Mouse (Mus musculus) mouse trophoblast stem cell (cell line): Measurements from ENCODE around the gene Hrh3.

Source experiments
- in situ Hi-C, 2 experiments: fragments of 300-500 bp; cut with MseI, MboI; formaldehyde crosslinking; loops; 2 replicates in 1 of 2; 3 replicates in 1 of 2; pipeline ENCODE4 v1.15.1; 2025

Hrh3 gene

GRCm38 (mm10) chr2:180103978-180104658, at the start of gene Hrh3:
Gene Hrh3 (minus strand): TSS chr2:180104488.
- in situ Hi-C loops, result no loop called here

- in situ Hi-C loops, result loop anchor here in 1 of 2 experiments (25.0 kb wide), 1 partner anchor 289 kb away; no protein-coding TSS in a partner anchor
Observed at GRCm38 (mm10) chr2:180148551-180148950, 44.3 kb upstream of the Hrh3 start.

GRCm38 (mm10) chr2:180147379-180147778, 43.1 kb upstream of the Hrh3 start:
- in situ Hi-C loops, result loop anchor here in 1 of 2 experiments (25.0 kb wide), 1 partner anchor 290 kb away; no protein-coding TSS in a partner anchor

- in situ Hi-C loops, result loop anchor here in 1 of 2 experiments (25.0 kb wide), 1 partner anchor 291 kb away; no protein-coding TSS in a partner anchor
Observed at GRCm38 (mm10) chr2:180146091-180146490, 41.8 kb upstream of the Hrh3 start.

DNA sequence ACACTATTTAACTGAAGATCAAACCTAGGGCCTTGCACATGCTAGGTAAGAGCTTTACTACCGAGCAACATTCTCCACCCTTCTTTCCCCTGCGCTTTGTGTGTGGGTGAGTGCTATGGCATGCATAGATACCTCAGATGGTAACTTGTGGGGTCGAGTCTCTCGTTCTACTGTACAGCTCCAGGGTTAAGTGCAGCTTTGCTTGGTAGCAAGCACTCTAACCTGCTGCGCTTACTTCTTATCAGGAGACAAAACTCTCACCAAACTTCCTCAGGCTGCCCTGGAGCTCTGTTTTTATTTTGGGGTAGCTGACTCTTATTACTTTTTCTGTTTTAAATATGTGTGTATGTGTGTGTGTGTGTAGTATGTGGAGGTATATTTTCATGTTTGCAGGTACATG, 31.1 kb upstream of the Hrh3 start:
- in situ Hi-C loops, result loop anchor here in 1 of 2 experiments (25.0 kb wide), 1 partner anchor 302 kb away; no protein-coding TSS in a partner anchor

- in situ Hi-C loops, result loop anchor here in 1 of 2 experiments (25.0 kb wide), 1 partner anchor 303 kb away; no protein-coding TSS in a partner anchor
Observed at GRCm38 (mm10) chr2:180133911-180134310, 29.6 kb upstream of the Hrh3 start.

GRCm38 (mm10) chr2:180133231-180133630, 28.9 kb upstream of the Hrh3 start:
- in situ Hi-C loops, result loop anchor here in 1 of 2 experiments (25.0 kb wide), 1 partner anchor 304 kb away; no protein-coding TSS in a partner anchor

DNA sequence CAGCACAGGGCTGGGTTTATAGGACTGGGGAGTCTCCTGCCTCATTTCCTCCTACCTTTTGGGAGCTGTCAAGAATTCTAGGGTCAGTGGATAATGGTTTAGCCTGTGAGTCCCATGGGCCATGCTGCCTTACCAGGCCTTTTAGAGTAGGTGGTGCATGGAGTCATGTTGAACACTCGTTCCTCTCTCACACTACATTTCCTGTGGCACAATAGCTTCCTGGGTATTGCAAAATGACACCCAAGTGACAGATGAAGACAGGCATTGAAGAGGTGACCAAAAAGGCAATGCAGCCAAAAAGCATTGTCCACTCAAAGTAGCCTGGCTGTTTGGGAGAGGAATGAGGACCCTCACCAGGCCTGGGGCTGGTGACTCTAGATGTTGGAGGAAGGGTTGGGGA, 23.4 kb upstream of the Hrh3 start:
- in situ Hi-C loops, result loop anchor here in 1 of 2 experiments (25.0 kb wide), 1 partner anchor 310 kb away; no protein-coding TSS in a partner anchor

DNA sequence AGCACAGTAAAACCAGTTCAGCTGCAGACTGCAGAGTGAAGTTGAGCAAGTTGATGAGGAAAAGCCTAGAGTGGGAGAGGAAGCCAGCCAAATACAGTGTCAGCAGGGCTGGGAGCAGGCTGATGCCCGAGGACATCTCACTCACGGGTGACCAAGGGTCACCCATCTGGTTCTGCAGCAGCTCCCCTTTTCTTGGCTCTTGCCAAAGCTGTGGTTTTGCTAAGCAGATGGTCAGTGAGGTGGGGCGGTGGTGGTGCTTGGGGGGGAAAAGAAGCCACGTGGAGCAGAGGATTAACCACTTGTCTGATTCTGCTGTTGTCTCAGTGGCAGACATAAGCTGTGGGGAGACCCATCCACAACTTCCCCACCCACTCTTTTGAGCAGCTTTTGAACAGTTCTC, 21.9 kb upstream of the Hrh3 start:
- in situ Hi-C loops, result loop anchor here in 1 of 2 experiments (25.0 kb wide), 1 partner anchor 311 kb away; no protein-coding TSS in a partner anchor

DNA sequence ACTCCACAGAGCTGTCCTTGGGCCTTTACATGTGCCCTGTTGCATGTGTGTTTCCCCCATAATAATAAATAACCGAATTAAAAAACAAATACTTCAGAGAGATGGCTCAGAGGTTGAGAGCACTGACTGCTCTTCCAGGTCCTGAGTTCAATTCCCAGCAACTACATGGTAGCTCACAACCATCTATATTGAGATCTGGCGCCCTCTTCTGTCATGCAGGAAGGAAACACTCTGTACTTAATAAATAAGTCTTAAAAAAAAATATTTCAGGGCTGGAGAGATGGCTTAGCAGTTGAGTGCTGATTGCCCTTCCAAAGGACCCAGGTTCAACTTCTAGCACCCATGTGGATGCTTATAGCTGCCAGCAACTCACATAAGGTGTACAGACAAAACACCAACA, 19.9 kb upstream of the Hrh3 start:
- in situ Hi-C loops, result no loop called here

GRCm38 (mm10) chr2:180120292-180120761, 16.0 kb upstream of the Hrh3 start:
- in situ Hi-C loops, result no loop called here

DNA sequence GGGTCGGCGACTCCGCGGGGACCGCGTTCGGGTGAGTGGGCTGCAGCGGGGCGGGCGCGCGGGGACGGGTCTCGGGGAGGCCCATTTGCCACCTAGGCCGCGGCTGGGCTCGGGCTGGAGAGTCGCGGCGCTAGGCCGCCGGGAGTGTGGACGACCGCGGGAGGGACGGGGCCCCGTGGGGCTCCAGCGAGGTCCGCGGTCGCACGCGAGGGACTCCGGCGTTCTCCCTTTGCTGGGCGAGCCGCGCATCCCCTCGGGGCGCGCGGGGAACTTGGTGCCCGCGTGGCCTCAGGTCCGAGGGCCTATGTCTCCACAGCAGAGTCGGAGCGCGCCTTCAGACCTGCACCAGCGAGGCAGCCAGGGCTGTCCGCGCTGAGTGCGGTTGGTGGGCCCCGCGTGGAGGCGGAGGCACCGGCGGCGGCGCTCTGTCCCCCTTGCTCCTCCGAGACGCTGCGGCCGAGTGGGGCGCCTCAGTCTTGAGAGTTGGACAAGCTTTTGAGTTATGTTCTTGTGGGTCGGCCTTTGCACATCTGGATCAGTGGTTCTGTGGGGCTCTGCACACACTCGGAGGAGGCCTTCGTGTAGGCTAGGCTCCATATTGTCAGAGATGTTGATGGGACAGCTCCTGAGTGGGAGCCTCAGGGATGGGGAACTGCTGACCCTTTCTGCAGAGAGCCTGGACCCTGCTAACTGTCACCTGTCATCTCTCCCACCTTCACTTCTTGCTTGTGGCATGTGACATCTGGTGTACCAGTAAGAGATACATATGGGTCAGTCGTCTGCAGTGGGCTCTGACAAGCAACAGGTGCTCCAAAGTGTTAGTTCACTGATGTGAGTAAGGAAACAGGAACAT, 15.4 kb upstream of the Hrh3 start:
- in situ Hi-C loops, result no loop called here

- in situ Hi-C loops, result no loop called here
Observed at GRCm38 (mm10) chr2:180118661-180119438, 14.6 kb upstream of the Hrh3 start, which contains the start of gene Osbpl2. Gene Osbpl2 (plus strand): TSS chr2:180119306.

- in situ Hi-C loops, result no loop called here
Observed at GRCm38 (mm10) chr2:180117485-180118194, 13.4 kb upstream of the Hrh3 start.

DNA sequence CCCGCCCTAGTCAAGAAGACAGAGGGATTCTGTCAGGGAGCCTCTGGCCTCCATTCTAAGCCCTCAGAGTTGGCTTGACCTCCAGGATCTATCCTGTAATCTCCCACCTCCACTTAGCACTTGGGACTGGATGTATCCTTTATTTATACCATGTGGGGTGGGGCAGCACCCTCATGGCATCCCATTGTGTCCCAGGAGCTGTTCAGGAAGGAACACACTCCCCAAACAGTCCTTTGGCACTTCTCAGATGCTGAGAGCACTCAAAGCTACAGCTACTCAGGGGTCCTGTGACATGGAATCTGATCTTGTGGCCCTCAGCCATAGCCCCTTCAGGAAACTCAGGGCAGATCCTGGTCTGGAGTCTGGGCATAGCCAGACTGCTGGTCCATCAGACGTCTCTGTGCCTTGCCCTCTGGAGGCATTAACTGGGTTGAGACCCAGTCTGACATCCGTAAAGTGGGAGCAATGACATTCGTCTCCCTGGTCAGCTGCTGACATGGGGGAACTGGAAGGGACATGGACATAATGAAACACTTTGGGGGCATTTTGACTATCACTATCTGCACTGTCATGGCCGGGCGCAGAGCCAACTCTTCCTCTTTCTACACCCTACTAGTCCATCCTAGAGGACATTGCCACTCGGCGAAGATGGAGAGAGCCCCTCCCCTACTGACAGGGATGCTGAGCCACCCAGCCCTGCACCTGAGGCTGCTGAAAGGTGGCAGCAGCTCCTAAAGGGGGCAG, 12.6 kb upstream of the Hrh3 start:
- in situ Hi-C loops, result no loop called here

- in situ Hi-C loops, result no loop called here
Observed at GRCm38 (mm10) chr2:180116081-180116493, 11.8 kb upstream of the Hrh3 start.

- in situ Hi-C loops, result no loop called here
Observed at GRCm38 (mm10) chr2:180115279-180115678, 11.0 kb upstream of the Hrh3 start.

DNA sequence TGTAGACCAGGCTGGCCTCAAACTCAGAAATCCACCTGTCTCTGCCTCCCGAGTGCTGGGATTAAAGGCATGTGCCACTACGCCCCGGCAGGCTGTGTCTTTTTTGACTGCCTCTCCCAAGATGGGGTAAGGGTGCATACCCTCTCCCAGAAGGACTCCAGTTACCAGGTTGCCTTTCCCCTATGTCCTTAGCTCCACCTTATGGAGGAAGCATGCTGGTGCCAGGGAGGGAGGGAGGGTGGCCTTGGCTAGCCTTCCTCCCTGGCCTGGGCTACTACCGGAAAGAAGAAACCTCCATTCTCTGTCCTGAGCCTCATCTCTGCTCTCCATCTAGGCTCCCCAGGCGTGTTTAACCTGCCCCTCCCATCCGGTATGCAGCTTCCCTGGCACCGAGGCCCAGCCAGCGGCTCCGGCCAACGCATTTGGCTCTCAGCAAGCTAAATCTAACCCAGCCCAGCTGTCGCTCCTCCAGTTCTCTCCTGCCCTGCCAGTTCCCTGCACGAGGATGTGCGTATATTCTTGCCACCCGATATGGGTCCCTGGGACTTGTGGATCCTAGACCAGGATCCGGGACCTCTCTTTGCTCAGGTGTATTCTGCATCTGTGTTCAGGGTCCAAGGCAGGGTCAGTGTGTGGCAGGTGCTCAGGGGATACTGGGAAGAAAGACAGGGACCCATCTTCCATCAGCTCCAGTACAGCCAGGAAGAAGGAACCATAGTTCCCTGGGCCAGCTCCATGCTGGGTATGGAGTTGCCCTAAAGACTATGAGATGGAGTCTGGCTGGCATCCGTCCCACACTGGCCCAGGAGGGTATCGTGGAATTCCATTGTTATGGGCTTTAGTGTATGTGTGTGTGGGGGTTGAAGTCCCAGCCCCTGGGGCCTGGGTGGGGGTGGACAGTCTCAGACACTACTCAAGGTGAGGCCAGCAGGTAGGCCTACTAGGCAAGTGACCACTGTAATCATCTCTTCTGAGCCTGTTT, 9.9 kb upstream of the Hrh3 start:
- in situ Hi-C loops, result no loop called here

- in situ Hi-C loops, result no loop called here
Observed at GRCm38 (mm10) chr2:180108285-180108684, 4.0 kb upstream of the Hrh3 start.
